In genomic region chr2:84762818-84763217, GRCm38 (mm10) we compare ENCODE assay signal across 24 mouse cellular contexts. TPM values are rescaled to one million over a fixed set of nuclear protein-coding genes. Genes with fewer than 3 reads are reported as not detected.
A peak's percentile ranks its signal among the peaks of the same experiment; 100 is the strongest.
DNase-seq lines count a peak whose midpoint lies in the region; ATAC-seq and TF ChIP-seq lines count a peak whose summit lies in the region.
"Had no signal": no experiment of that assay in that cellular context is flagged by ENCODE, and none has a peak within 500 bp of the region (broad histone marks: within the 10 kb centered on the region; RNA-seq: fewer than 3 reads in every experiment).

No protein-coding gene starts in this region.

- 0 out of 2 replicates have a peak, but pooled peaks cover 3% of the 10 kb centered on the region for H3K36me3 ChIP-seq in intestine, postnatal 0 days (ENCODE audit: control insufficient read depth, insufficient read depth)
- H3K36me3 ChIP-seq in intestine, embryonic 15.5 days, result no peaks in the 10 kb centered on the region
- peaks cover 31% of the 10 kb centered on the region for H3K36me3 ChIP-seq in liver, adult 2 months (ENCODE audit: control insufficient read depth, insufficient read depth, low read length)
- H3K36me3 ChIP-seq: heart, embryonic 10.5 days had no signal

- H3K27ac ChIP-seq in intestine, postnatal 0 days (ENCODE audit: low read depth, low read length), result no peak overlapping the region
- no peak overlapping the region for H3K27ac ChIP-seq in intestine, embryonic 15.5 days
- peak overlapping the region; percentile 100 for H3K27ac ChIP-seq in liver, adult 2 months (replicated peaks; ENCODE audit: insufficient read depth, low read depth, low read length)
- H3K27ac ChIP-seq: forebrain, embryonic 10.5 days; forebrain, embryonic 13.5 days; heart, adult 2 months; heart, embryonic 10.5 days; heart, embryonic 13.5 days; hindbrain, embryonic 14.5 days had no signal

- no peaks in the 10 kb centered on the region for H3K4me1 ChIP-seq in intestine, postnatal 0 days (replicated peaks; ENCODE audit: control insufficient read depth, insufficient read depth, low read length)
- H3K4me1 ChIP-seq in intestine, embryonic 15.5 days (replicated peaks), result no peaks in the 10 kb centered on the region
- peaks cover 19% of the 10 kb centered on the region for H3K4me1 ChIP-seq in liver, adult 2 months (ENCODE audit: control insufficient read depth, insufficient read depth, low read length)
- H3K4me1 ChIP-seq: forebrain, embryonic 13.5 days; heart, embryonic 10.5 days; heart, embryonic 13.5 days had no signal

- peak; percentile 96 for DNase-seq in liver, adult 2 months (ENCODE audit: extremely low read depth, low read depth, low spot score)
- no peak for DNase-seq in liver
- peak; percentile 64 for DNase-seq in retina, postnatal 1 day
- no peak for DNase-seq in thymus, postnatal 36 days
- DNase-seq: adrenal gland, postnatal 10 days; adrenal gland, postnatal 36 days; cerebellum, adult 18-20 months; cerebellum, adult 9-10 months; cerebellum, postnatal 14 days; gastrocnemius, postnatal 10 days; gastrocnemius, postnatal 36 days; heart, adult 2 months; heart, postnatal 14 days; heart, postnatal 4 days had no signal

- H3K4me2 ChIP-seq in intestine, postnatal 0 days (replicated peaks; ENCODE audit: low read depth), result no peak overlapping the region
- no peak overlapping the region for H3K4me2 ChIP-seq in intestine, embryonic 15.5 days (replicated peaks)
- H3K4me2 ChIP-seq: forebrain, embryonic 13.5 days; heart, embryonic 13.5 days; hindbrain, embryonic 14.5 days had no signal

- H3K4me3 ChIP-seq in intestine, postnatal 0 days (ENCODE audit: low read depth, low read length), result no peak overlapping the region
- no peak overlapping the region for H3K4me3 ChIP-seq in intestine, embryonic 15.5 days (replicated peaks)
- H3K4me3 ChIP-seq in liver, adult 2 months (ENCODE audit: insufficient read depth, low read depth, low read length), result no peak overlapping the region
- H3K4me3 ChIP-seq: forebrain, embryonic 10.5 days; forebrain, embryonic 13.5 days; heart, adult 2 months; heart, embryonic 10.5 days; heart, embryonic 13.5 days had no signal

- H3K27me3 ChIP-seq in intestine, postnatal 0 days (replicated peaks; ENCODE audit: control insufficient read depth, insufficient read depth, low read length), result no peaks in the 10 kb centered on the region
- no peaks in the 10 kb centered on the region for H3K27me3 ChIP-seq in intestine, embryonic 15.5 days (replicated peaks)
- H3K27me3 ChIP-seq in liver, adult 2 months (ENCODE audit: control insufficient read depth, insufficient read depth, low read length), result no peaks in the 10 kb centered on the region
- H3K27me3 ChIP-seq: forebrain, embryonic 13.5 days; heart, embryonic 13.5 days had no signal

- peak; percentile 91 for ATAC-seq in intestine, postnatal 0 days
- ATAC-seq in intestine, embryonic 15.5 days, result no peak
- ATAC-seq: activated CD4-positive, CD25-positive, alpha-beta regulatory T cell, adult 4 months; forebrain, embryonic 13.5 days; forebrain, embryonic 16.5 days had no signal

- no peak for TF ChIP-seq POLR2A in liver, adult 2 months (IDR thresholded peaks at IDR 0.05; ENCODE audit: extremely low read depth, insufficient read depth, low read length)

- H3K9ac ChIP-seq in intestine, postnatal 0 days (ENCODE audit: low read depth, low read length), result no peak overlapping the region
- no peak overlapping the region for H3K9ac ChIP-seq in intestine, embryonic 15.5 days
- H3K9ac ChIP-seq in liver, adult 2 months (ENCODE audit: low read depth, low read length), result no peak overlapping the region
- H3K9ac ChIP-seq: forebrain, embryonic 13.5 days; heart, embryonic 13.5 days; hindbrain, embryonic 14.5 days had no signal

- no peaks in the 10 kb centered on the region for H3K79me2 ChIP-seq in liver, adult 2 months (ENCODE audit: control insufficient read depth, insufficient read depth, low read length)

- 45% methylated on average over 1 of the region's 1 CpGs for WGBS in intestine, postnatal 0 days
- 61% methylated on average over 1 of the region's 1 CpGs for WGBS in intestine, embryonic 15.5 days
- 14% methylated on average over 1 of the region's 1 CpGs for WGBS in liver, adult 2 months

- TF ChIP-seq CTCF in intestine, postnatal 0 days (IDR thresholded peaks at IDR 0.05; ENCODE audit: low read depth), result no peak
- TF ChIP-seq CTCF in liver, adult 2 months (IDR thresholded peaks at IDR 0.05; ENCODE audit: low read depth, low read length), result no peak

- H3K9me3 ChIP-seq in intestine, postnatal 0 days (ENCODE audit: control insufficient read depth), result no peaks in the 10 kb centered on the region
- no peaks in the 10 kb centered on the region for H3K9me3 ChIP-seq in intestine, embryonic 15.5 days
- H3K9me3 ChIP-seq: forebrain, embryonic 10.5 days; forebrain, embryonic 13.5 days; heart, embryonic 10.5 days; heart, embryonic 13.5 days had no signal

RNA-seq across cellular contexts. Expression of gene Serping1, which starts 12.4 kb away (rescaled TPM):
- polyA plus RNA-seq in intestine, postnatal 0 days (2015; fragmentation: Nextera tagmentation; extraction: Ambion mirVana), result 49.4 and 50.7 TPM in 2 replicates
- polyA plus RNA-seq in intestine, embryonic 15.5 days (2015; fragmentation: Nextera tagmentation; extraction: Ambion mirVana), result 59.7 and 60.5 TPM in 2 replicates
- total RNA-seq in liver, adult 2 months (2014; rRNA removed), result 298 and 437 TPM in 2 replicates
- polyA plus RNA-seq in liver, adult 2 months (2012; rRNA removed), result 979 and 1,033 TPM in 2 replicates
- total RNA-seq: granulocyte monocyte progenitor cell, adult 5-6 weeks had no signal
- polyA plus RNA-seq: activated CD4-positive, CD25-positive, alpha-beta regulatory T cell, adult 4 months had no signal

RNA-seq across cellular contexts. Expression of gene Gm19426, which starts 19.4 kb away (rescaled TPM):
- polyA plus RNA-seq in intestine, postnatal 0 days (2015; fragmentation: Nextera tagmentation; extraction: Ambion mirVana), result 2.2 and 2.5 TPM in 2 replicates
- polyA plus RNA-seq in intestine, embryonic 15.5 days (2015; fragmentation: Nextera tagmentation; extraction: Ambion mirVana), result 5.5 and 6.1 TPM in 2 replicates
- 1.7 and 3.1 TPM in 2 replicates for total RNA-seq in liver, adult 2 months (2014; rRNA removed)
- 1.9 and 3.0 TPM in 2 replicates for polyA plus RNA-seq in liver, adult 2 months (2012; rRNA removed)
- total RNA-seq: granulocyte monocyte progenitor cell, adult 5-6 weeks had no signal
- polyA plus RNA-seq: activated CD4-positive, CD25-positive, alpha-beta regulatory T cell, adult 4 months had no signal

RNA-seq across cellular contexts. Expression of gene Ypel4, which starts 29.0 kb away (rescaled TPM):
- polyA plus RNA-seq in intestine, postnatal 0 days (2015; fragmentation: Nextera tagmentation; extraction: Ambion mirVana), result 1.8 and 1.9 TPM in 2 replicates
- 5.1 and 6.0 TPM in 2 replicates for polyA plus RNA-seq in intestine, embryonic 15.5 days (2015; fragmentation: Nextera tagmentation; extraction: Ambion mirVana)
- not detected in 2 replicates for total RNA-seq in liver, adult 2 months (2014; rRNA removed)
- polyA plus RNA-seq in liver, adult 2 months (2012; rRNA removed), result 0.05 TPM in 2 replicates
- total RNA-seq: granulocyte monocyte progenitor cell, adult 5-6 weeks had no signal

RNA-seq across cellular contexts. Expression of gene Clp1, which starts 35.7 kb away (rescaled TPM):
- 18.1 and 21.8 TPM in 2 replicates for polyA plus RNA-seq in intestine, postnatal 0 days (2015; fragmentation: Nextera tagmentation; extraction: Ambion mirVana)
- polyA plus RNA-seq in intestine, embryonic 15.5 days (2015; fragmentation: Nextera tagmentation; extraction: Ambion mirVana), result 26.3 and 26.7 TPM in 2 replicates
- 7.9 and 10.9 TPM in 2 replicates for total RNA-seq in liver, adult 2 months (2014; rRNA removed)
- polyA plus RNA-seq in liver, adult 2 months (2012; rRNA removed), result 8.6 and 12.6 TPM in 2 replicates

RNA-seq across cellular contexts. Expression of gene Ube2l6, which starts 35.8 kb away (rescaled TPM):
- polyA plus RNA-seq in intestine, postnatal 0 days (2015; fragmentation: Nextera tagmentation; extraction: Ambion mirVana), result 115 and 117 TPM in 2 replicates
- polyA plus RNA-seq in intestine, embryonic 15.5 days (2015; fragmentation: Nextera tagmentation; extraction: Ambion mirVana), result 46.5 TPM in 2 replicates
- total RNA-seq in liver, adult 2 months (2014; rRNA removed), result 42.4 and 44.3 TPM in 2 replicates
- 99.8 and 106 TPM in 2 replicates for polyA plus RNA-seq in liver, adult 2 months (2012; rRNA removed)

Comparison
In these comparisons a context has a peak if more than half of its experiments do, and no peak if none do; other contexts are left out.
1. DNase-seq: peak in liver, adult 2 months (single experiment) and retina, postnatal 1 day (single experiment); none in liver (single experiment) and thymus, postnatal 36 days (0 of 2).
2. RNA of gene Serping1, which starts 12.4 kb away (polyA plus RNA-seq): 979 to 1,033 TPM in liver, adult 2 months; 59.7 to 60.5 TPM in intestine, embryonic 15.5 days and 49.4 to 50.7 TPM in intestine, postnatal 0 days; every median in the first group is over 10 times any median in the second.